Mouse (Mus musculus): ENCODE data around the gene Cdk18. TPM values are rescaled to one million over a fixed set of nuclear protein-coding genes. Genes with fewer than 3 reads are reported as not detected.

The Cdk18 gene
- total RNA-seq, 2 experiments from 2014 or later = 14.7 to 16.0 TPM

DNA sequence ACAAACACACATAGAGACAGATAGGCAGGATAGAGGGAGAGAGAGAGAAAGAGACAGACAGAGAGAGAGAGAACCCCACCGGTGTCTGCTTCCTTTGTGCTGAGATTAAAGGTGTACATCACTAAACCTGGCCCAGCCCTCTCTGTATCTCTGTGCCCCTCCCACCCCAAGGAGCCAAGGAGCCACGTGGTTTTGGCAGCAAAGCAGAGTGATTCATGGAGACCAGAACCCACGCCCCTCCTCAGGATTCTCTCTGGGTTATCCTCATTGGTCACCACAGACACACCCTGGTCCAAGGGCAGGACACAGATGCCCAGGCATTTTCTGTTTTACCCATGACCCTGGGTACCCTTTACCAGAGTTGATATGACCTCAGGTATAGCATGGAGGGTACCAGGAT lies 26.4 kb downstream of the Cdk18 start:
- DNase-seq = no peak

DNA sequence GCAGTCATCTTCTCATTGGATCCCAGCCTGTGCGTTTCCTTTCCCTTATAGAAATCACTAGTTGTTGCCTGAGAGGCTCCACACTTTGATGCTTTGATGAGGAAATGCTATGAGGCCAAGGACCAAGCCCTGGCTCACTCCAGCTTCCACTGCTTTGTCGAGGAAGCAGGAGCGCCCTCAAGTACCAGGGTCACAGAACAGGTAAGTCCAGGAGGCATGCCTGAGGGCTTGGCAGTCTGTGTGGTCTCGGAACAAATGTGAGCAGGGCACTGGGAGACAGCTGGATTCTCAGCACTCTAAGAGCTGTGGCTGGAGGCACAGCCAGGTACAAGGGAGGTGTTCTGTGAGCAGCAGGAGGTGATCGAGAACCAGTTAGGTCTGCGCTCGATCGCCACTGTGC lies 27.1 kb downstream of the Cdk18 start:
- no peak for DNase-seq

DNA sequence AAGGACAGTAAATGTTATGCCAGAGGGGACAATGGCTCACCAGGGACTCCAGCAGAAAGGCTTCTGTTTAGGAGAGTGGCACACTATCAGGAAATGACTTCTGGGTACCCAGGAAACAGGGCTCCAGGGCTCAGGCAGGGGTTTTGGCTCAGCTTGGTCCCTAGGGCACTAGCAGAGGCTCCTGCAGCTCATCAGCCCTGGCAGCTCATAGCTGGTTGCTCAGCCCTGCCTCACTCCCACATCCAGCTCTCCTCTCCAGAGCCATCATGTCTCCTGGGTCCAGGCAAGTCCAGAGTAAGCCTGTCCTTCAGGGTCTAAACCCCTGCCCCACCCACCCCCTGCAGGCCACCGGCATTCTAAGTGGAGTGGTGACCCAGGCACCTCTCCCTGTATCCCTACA lies 28.1 kb downstream of the Cdk18 start:
- DNase-seq = no peak

DNA sequence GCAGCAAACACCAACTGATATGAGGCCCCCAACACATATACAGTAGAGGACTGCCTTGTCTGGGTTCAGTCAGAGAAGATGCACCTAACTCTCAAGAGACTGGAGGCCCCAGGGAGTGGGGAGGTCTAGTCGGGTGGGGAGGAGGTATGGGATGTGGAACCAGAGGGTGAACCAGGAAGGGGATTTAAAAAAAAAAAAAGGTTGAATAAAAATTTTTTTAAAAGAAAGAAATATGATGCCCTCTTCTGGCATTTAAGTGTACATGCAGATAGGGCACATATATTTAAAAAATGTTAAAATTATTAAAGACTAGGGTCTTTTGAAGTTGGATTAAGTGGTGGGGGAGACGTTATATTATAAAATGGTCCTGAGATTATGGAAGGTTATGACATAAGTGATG lies 30.1 kb downstream of the Cdk18 start:
- no peak for DNase-seq

DNA sequence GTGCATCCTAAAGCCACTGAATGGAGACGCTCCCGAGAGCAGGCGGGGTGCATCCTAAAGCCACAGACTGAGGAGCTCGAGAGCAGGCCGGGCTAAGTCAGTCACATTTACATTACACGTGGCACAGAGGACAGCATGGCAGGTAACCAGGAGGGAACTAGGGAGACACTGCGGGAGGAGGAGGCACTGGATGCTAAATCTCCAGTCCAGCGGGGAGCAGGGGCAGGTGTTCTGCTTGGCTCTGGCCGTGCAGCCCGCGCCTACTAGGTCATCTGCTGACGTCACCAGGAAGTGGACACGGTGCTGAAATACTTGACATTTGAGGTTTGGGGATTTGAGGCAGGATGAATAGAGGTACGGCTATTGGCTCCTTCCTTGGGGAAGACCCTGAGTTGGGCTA lies 35.1 kb downstream of the Cdk18 start:
- DNase-seq = no peak

DNA sequence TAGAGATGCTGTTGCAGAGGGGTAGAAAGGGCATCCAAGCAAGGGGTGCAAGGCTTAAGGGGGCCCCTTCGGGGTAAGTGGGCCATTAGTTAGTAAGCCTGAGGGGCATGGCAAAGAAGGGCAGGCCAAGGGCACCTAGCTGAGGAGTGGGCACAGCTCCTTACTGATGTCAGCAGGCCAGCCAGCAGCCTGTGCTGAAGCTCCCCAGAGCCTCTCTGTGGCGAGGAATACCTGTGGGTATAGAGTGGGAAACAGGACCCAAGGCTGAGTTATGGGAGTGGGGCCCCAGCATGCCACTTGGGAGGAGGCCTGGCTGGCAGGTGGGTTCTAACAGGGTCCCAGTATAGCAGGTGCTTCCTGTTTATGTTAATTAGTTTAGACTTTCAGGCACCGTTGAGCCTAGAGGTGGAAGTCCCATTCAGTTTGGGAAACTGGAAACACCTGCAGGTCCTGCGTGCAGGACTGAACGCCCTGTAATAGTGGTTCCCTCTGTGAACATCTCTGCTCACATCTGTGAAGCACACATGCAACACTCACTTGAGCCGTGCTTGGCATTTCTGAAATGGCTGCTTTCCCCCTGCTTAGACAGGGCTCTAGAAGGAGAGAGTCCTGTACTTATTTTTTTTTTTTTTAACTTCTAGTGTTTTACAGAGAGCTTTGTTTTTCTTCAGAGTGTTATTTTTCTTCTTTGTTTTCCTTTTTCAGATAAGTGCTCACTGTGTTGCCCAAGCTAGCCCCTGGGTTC lies 37.4 kb downstream of the Cdk18 start:
- no peak for DNase-seq

DNA sequence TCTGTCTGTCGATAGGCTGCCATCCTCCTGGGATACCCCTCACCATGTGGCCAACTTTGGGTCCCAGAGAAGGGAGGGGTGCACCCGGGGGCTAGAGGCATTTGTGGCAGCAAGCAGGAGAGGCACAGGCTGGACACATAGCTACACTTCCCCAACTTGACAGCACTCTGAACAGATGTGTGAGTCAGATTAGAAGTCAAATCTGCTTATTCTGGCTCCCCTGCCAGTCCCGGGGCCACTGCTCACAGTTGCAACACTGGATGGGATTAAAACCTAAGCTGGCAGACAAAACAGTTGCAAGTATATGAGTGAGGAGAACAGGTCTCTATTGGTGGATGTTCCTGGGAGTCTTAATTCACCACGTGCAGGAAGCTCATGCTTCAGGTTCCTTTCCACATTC lies 39.7 kb downstream of the Cdk18 start:
- DNase-seq = no peak

DNA sequence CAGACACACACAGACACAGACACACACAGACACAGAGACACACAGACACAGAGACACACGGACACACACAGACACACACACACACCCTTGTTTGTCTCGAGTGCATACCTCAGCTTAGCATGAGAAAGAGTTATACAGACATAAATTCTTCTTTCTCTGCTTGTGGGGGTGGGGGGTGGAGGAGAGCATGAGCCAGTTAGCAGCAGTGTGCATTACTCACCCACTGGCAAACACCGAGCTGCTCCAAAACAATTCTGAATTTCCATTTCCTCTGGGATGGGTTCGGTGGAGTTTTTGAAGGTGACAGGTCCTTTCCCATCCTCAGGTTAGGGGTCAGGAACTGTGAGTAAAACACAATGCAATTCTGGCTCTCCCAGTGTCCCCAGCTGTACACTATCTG lies 40.5 kb downstream of the Cdk18 start:
- DNase-seq = peak in 1 of 2 experiments; percentile 12

DNA sequence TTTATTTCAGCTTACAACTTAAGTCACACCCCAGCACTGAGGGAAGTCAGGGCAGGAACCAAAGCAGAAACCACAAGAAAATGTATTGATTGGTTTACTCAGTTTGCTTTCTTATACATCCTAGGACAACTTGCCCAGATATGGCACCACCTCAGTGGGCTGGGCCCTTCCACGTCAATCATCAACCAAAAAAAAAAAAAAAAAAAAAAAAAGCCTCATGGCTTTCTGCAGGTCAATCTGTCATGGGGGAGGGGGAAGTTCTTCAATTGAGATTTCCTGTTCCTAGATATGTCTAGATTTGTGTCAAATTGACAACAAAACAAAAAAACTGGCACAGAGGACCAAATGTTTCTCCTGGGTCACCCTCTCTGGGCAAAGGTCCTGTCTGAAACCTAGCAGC lies 41.4 kb downstream of the Cdk18 start:
- no peak for DNase-seq

DNA sequence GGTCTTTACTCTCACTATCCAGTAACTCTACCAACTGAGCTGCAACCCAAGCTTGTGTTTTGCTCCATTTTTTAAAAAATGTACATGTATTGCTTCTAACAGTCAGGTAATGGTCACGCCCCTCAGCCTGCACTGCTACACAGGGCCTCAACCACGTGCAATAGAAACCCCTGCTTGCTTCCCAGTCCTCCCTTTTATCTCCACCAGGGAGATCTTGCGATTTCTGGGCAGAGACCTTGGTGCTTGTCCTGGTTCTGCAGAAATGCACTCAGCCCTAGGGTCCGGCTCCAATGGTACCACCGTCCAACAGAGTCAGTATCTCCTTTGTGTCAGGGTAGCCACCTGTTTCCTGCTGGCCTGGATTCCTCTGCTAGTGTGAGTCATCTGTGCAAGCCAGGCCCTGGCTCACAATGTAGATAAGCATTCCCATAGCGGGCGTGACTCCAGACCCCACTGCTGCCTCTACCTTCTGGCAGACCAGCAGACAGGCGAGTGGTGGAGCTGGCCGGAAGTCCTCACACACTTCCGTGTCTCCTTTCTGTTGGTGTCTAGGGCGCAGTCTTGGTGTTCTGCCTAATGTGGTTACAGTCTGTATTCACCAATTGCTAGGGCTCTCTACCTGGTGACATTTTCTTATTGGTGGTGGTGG lies 44.0 kb downstream of the Cdk18 start:
- DNase-seq = peak; percentile 68 to 86

DNA sequence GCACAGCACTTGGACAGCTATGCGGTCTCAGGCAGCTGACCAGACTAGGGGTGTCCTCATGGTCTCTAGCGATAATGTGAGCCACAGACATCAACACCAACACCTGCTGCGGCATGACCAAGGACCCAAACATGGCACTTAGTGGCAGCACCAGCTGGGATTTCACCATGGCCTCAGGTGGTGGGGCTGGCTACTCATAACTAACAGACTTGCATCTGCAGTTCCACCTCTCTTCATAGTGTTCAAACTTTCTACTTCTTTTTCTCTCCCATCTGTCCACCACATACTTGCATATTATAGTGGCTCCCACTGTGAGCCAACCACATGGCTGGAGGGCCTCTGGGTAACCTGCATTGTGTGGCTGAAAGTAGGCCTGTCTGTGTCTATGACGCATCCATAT lies 46.2 kb downstream of the Cdk18 start:
- DNase-seq = no peak

DNA sequence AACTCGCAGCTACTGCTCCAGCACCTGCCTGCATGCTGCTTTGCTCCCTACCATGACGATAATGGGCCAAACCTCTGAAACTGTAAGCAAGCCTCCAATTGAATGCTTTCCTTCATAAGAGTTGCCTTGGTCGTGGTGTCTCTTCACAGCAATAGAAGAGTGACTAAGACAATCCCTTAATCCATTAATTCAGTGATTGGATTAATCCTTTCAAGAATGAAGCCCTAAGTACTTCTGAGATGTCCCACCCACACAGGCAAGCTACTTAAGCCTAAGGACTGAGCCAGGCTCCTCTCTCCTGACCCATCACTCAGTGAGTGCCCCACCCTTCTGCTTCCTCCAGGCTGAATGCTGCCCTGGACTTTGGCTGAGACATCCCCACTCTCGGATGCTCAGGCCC lies 49.2 kb downstream of the Cdk18 start:
- DNase-seq = no peak

DNA sequence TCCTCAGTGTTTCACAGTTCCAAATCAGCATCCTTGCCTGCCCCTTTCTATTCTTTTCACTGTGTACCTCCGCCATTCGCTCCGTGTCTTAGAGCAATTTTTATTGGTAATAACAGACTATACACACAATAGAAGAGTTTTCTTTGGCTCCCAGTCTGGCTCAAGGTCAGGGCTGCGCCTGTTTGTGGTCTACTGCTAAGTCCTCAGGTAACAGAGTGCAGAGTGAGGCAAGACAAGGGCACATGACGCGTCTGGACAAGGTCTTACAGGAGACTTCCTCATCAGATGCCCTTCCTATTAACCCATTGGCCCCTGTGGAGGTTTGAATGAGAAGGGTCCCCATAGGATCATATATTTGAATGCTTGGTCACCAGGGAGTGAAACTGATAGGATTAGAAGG lies 49.7 kb downstream of the Cdk18 start:
- DNase-seq = no peak

DNA sequence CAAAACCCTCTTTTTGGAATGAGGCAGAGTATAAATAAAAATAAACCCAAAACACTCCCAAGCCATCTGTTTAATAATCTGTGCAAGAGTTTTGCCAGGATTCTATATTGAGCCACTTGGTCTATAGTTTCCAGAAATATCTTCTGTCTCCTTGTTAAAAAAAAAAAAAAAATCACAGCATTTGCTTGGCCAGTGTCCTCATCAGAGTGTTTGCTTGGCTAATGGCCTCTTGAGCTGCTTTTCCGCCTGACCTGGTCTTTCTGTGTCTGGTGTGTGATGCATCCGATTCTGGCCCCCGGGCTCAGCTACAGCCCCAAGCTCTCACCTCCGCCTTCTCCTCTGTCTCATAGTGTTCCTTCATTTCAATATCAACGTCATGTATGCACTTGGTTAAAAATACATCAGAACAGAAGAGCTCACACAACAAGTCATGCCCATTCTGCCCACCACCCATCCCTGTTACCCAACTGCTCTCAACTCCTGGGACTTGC lies 51.3 kb downstream of the Cdk18 start:
- DNase-seq = no peak

DNA sequence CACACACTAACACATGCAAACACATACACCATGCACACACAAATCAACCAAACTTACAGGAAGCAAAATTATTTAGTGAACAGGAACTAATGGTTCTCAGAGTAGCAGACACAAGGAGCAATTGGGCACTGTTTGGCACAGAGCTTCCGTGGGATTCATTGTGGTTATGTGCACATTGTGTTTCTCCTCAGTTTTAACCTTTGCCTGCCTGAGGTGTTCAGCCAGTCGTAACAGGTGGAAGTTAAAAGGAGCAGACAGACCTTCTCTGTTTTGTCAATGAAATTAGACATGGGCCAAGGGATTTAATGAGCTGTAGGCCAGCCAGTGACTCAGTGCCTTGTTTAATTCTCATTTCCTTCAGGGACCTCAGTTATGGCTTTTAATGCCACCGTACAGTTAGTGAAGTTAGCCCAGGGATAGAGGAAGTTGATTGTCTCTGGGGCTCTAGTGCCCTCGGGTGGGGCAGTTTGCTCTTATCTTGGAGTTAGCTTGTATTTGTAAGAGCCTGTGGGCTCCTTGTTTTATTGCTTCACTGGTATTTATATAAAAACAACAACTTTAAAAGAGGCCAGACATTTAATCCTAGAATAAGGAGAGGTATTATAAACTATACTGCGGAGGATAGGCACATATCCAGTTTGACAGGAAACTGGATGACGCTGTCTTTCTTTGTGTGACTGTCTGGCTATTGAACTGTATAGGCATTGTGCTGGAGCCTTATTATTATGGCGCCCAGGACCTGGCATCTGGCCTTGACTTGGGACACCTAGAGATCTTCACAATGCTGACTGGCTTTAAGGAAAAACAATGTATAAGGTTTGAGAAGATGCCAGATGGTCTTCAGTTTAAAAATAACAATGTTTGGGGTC lies 54.1 kb downstream of the Cdk18 start:
- no peak for DNase-seq

DNA sequence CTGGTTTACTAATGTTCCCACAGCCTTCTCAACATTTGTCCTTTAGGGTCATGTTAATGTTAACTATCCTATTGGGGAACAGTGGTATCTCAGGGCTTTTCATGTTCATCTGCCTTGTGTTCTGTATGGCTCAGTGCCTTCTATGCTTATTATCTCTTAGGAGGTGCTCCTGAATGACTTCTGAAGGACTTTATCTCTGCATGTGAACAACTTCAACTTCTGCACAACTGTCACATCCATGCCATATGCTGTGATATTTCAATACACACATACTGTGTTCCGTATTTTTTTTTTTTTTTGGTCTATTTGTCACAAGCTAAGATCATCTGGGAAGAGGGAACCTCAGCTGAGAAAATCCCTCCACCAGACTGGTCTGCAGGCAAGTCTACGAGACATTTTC lies 61.1 kb downstream of the Cdk18 start:
- no peak for DNase-seq

DNA sequence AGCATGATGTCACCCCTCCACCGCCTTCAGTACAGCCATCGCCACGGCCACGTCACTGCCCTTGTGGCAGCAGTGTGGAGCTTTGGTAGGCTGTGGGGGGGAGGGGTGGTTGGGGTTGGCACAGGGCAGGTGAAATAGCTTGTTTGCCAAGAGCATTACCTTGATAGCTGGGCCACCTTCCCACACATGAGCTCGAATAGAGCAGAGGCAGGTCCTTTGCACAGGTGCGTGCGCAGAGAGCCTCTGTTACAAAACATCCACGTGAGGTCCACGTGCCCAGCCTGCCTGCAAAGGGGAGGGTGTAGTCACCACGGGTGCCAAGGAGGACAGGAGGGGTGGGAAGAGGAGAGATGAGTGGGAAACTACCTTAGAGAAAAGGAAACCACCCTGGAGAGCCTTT lies 63.9 kb downstream of the Cdk18 start:
- no peak for DNase-seq

DNA sequence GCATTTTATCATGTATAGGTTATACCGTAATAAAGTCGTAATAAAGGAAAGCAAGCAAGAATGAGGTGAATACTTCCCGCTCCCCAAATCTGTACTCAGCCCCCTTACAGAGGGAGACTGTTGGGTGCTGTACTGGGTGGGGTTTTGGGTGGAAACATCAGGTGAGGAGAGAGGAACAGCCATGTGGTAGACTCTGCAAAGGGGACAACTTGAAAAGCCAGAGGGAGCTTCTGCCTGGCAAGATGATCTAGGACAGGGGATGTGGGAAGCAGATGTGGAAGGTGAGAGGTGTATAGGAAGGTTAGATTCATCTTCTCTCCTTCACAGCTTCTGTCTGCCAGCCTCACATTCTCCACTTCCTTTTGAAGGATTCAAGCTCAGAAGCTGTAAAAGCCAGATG lies 68.8 kb downstream of the Cdk18 start:
- no peak for DNase-seq

DNA sequence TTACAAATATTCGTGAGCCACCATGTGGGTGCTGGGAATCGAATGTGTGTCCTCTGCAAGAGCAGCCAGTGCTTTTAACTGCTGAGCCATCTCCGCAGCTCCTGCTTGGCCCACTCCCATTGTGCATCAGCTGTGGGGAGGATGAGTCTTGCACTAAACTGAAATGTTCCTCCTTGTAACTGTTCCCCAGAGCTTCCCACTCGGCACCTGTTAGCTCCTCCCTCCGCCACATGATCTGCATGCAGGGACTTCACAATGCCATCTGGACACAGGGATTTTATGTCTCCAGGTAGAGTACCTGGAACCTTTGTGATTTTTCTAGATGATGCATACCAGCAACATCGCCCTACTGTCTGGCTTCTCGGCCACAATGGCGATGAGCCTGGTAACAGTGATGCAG lies 70.0 kb downstream of the Cdk18 start:
- no peak for DNase-seq

DNA sequence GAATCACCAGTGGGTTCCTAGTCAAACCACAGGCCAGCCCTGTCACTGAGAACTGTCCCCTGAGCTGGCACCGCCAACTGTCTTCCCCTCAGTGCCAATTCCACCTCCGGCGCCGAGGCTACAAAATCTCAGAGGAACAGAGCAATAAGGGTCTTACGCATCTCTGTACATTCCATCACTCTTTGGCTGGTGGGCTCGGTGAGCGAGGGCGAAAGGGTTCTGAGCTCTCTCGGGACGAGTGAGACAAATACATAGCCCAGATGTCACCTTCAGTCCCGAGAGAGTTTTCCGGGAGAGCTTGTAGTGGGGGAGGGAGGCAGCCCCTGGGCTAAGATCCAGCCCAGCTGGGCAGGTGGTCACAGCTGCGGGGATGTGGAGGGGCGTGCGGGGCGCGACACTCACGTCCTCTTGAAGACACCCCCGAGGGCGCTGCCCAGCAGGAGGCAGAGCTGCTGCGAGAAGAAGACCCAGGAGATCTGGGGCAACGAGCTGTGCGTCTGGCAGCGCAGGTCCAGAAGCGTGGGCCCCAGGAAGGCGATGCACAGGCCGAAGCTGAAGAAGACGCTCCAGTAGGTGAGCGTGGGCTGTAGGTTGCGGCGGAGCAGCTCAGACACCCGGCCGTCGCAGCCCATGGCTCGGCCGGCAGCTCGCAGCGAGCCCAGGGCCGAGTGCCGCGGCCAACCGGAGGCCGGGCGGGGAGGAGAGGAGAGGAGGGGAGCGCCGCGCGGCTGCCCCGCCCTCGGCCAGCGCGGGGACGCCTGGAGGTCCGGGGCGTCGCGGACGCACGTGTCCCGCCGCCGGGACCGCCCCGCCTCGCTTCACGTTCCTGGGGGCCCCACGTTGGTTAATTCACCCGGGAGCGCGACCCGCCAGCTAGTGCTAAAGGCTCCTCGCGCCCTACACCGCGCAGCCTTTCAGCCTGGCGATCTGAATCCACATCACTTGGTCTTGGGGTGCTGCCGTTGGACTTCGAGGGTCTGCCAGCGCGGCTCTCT lies 71.9 kb downstream of the Cdk18 start, which contains the start of gene Mfsd4a:
Gene Mfsd4a (minus strand): TSS at position 802 of the 995 bp plus-strand sequence.
- peak; percentile 49 to 61 for DNase-seq

DNA sequence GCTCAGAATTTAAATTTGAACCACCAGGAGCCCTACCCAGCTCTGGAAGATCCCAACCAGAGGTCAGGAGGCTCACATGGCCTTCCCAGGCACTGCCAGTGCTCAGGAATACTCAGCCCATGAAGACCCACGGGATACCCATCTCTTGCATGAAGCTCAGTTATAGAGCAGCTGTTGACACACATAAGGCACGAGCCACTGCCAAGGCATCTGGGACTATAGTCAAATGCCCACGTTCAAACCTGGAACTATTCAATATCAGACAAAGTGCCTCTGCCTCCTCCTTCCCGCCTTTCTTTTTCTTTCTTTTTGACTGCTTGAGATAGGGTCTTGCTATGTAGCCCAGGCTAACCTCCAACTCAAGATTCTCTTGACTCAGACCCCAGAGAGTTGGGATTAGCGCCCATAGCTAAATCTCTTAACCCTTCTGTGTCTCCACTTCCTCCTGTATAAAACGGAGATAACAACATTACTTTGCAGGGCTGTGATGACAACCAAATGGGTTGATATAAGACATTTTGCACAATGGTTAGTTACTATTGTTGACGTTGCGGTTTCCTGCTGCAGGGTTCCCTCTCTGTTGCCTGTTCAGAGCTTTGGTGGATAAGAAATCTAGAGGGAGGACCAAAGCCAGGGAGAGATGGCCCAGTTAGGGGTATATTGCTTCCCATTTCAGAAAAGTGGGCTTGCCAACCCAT lies 73.9 kb downstream of the Cdk18 start:
- no peak for DNase-seq

All from heart, adult 18-20 months (tissue).